Mouse (Mus musculus): Measurements from ENCODE around the gene Selenoh.

The Selenoh gene

GRCm38 (mm10) chr2:84632001-84632400 is 38.6 kb downstream of the Selenoh start:
- DNase-seq (ENCODE audit: low read depth, low spot score), result no peak

GRCm38 (mm10) chr2:84627036-84627435 is 43.5 kb downstream of the Selenoh start:
- no peak for DNase-seq (ENCODE audit: low read depth, low spot score)

- no peak for DNase-seq (ENCODE audit: low read depth, low spot score)
These were observed 44.1 kb downstream of the Selenoh start for GRCm38 (mm10) chr2:84626366-84626975.

GRCm38 (mm10) chr2:84624201-84624600 is 46.4 kb downstream of the Selenoh start:
- DNase-seq (ENCODE audit: low read depth, low spot score), result no peak

- no peak for DNase-seq (ENCODE audit: low read depth, low spot score)
These were observed 47.0 kb downstream of the Selenoh start for GRCm38 (mm10) chr2:84623428-84624119.

- DNase-seq (ENCODE audit: low read depth, low spot score), result no peak
These were observed 47.9 kb downstream of the Selenoh start for GRCm38 (mm10) chr2:84622668-84623067.

- no peak for DNase-seq (ENCODE audit: low read depth, low spot score)
These were observed 50.8 kb downstream of the Selenoh start for GRCm38 (mm10) chr2:84619646-84620340.

Measured in c-Kit-negative CD71-positive TER-119-positive erythroid progenitor cells, embryonic 14.5 days (primary cell).